Mouse (Mus musculus): ENCODE results near the gene Ube3c. TPM values are rescaled to one million over a fixed set of nuclear protein-coding genes. Genes with fewer than 3 reads are reported as not detected.

Ube3c gene
- polyA plus RNA-seq, 1 experiment from 2014 or later, result 4.3 TPM

Other genes starting within 250 kb of the Ube3c start
- 1.7 and 2.4 TPM in 2 replicates for gene Lmbr1, start 190.9 kb upstream of the Ube3c start, polyA plus RNA-seq (2015; fragmentation: Nextera tagmentation; extraction: Ambion mirVana)
- gene Nom1, start 134.6 kb upstream of the Ube3c start, polyA plus RNA-seq (2015; fragmentation: Nextera tagmentation; extraction: Ambion mirVana), result 12.6 and 14.2 TPM in 2 replicates
- not detected in 2 replicates for gene Mnx1, start 90.8 kb upstream of the Ube3c start, polyA plus RNA-seq (2015; fragmentation: Nextera tagmentation; extraction: Ambion mirVana)
- 70.9 and 75.8 TPM in 2 replicates for gene Dnajb6, start 166.4 kb downstream of the Ube3c start, polyA plus RNA-seq (2015; fragmentation: Nextera tagmentation; extraction: Ambion mirVana)
- not detected in 2 replicates for gene Gm5129, start 166.7 kb downstream of the Ube3c start, polyA plus RNA-seq (2015; fragmentation: Nextera tagmentation; extraction: Ambion mirVana)